Mouse (Mus musculus): Measurements from ENCODE around the gene Map2k5.

Map2k5 gene

DNA sequence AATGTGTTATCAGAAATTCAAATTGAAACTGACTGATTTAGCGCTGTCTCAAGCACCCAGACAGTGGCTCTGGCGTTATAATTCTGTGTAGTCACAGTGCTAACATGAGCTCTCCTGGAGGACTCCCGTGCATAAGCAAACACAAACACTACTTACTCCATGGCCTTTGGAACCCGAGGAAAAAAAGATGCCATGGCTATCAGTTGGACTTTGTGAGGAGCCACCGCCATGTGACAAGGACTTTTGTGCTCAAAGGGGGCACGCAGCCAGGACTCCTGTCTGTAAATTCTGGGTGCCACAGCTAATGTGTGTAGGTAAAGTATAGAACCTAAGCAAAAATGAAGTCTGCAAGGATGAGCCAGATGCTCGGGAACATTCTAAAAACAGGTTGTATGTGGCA, 192.5 kb downstream of the Map2k5 start:
- no peak for DNase-seq (ENCODE audit: low spot score)

DNA sequence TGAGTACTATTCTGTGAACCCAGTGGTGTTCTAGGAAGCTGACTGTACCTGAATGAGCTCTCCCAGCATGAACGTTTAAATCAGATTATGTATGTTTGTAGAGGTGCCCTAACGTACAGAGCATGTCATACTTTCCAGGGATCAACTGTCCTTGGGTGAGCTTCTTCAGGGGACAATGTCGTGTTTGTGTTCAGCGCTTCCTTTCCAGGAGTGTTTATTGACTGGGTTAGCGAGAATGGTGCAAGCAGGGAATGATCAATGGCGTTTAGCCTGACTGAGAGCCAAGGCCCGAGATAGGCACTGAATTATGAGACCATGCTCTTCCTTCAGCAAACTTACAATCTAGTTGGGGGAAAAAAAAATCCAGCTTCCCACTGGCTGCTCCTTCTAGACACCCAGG, 193.8 kb downstream of the Map2k5 start:
- no peak for DNase-seq (ENCODE audit: low spot score)

DNA sequence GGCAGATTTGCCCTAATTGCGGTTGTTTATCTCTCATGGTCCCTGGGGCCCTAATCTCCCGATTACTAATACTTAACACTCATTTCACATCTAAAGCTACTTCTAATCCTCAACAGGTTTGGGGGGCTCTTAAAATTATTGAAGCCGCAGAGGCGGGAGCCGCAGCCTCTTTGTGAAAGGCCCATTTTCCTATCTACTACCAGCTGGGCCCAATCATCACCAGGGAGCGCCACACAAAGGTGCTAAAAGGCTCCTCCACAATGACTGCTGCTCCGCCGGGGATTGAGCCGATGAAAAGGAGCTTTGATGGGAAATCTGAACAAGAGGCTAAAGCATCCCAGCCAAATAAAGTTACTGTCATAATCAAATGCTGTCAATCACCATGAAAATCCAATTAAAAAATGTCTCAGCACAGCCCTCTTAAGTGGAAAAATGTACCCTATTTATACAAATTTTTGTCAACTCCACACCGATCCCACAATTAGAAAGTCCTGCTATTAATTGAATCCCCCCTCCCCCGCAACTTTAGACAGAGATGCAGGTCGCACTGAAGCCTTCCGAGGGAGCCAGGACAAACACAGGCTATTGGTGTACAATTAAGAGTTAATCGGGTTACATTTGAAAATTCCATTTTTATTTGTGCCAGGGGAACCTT, 195.3 kb downstream of the Map2k5 start:
- no peak for DNase-seq (ENCODE audit: low spot score)

DNA sequence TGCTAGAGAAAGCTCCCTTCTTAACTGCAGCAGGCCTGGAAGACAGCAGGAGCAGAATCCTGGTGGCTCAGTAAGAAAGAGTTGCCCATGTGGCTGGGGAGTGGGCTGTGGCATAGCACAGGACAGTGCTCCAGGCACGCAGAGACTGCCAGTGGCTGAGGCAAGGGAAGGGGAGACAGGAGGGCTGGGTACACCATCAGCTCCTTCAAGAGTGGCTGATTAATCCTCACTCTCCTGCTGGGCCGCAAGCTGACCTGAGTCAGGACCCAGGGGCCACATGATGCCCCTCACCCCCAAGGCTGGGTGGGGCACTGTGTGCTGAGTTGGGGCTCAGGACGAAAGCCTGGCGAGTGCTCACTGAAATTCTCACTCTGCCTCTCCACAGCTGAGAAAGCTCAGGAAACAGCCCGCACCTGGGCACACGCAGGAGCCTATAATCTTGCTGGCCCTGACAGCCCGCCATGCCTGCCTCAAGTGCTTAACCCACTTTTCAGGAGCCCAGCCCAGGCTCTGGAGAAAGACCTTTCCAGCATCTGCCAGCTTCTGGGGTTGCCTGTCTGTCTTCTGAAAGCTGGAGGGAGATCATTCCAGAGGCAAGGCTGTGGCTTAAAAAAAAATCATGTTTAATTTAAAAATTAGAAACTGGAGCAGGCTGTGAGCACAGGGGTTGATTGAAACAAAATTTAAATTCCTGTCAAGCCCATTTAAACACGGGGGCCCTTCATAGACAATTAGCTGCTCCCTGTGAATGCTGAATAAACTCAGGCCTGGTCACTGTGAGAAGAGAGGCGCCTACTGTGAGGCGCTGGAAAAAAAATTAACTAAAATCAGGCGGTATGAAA, 196.1 kb downstream of the Map2k5 start:
- no peak for DNase-seq (ENCODE audit: low spot score)

DNA sequence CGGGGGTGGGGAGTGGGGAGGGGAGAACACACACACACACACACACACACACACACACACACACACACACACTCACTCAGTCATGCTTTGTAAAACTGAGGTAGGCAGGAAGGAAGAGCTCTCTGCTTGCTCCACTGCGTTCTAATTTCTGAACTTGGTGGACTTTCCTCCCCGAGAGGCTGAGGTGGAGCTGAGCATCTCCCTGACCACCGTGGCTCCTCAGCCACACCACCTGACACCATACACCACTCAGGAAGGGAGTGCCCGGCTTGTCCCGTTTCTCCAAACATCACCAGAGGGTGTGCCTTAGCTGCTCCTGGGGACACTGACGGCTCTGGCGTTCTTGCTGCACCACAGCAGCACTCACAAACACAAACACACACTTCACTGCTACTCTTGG, 199.4 kb downstream of the Map2k5 start:
- DNase-seq (ENCODE audit: low spot score): no peak

DNA sequence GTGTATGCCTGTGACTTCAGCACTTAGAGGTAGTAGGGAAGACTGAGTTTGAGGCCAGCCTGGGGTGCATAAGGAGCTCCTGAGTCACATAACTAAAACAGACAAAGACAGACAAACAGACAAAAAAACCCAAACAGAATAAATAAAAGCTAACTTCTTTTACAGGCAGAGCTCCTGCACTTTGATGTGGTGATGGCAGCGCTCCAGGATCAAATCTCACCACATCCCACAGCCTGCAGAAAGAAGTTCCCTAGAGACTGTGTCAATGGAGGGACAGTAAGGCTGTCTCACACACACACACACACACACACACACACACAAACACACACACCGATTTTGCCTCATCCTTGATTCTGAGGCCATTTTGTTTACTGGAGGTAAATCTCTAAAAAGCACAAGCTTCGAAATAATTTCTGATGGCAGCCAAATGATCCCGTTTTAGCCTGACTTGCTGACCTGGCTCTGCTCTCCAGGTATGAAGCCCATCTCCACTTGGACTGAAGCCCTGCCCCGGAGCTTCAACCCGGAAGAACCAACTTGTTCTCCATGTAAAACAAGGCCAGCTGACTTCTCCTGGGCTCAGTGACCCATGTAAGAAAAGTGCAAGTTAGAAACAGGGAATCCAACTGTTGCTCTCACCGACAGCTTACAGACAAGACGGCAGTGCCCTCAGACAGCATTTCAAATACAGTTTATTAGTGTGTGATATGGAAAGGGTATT, 203.5 kb downstream of the Map2k5 start:
- no peak for DNase-seq (ENCODE audit: low spot score)

DNA sequence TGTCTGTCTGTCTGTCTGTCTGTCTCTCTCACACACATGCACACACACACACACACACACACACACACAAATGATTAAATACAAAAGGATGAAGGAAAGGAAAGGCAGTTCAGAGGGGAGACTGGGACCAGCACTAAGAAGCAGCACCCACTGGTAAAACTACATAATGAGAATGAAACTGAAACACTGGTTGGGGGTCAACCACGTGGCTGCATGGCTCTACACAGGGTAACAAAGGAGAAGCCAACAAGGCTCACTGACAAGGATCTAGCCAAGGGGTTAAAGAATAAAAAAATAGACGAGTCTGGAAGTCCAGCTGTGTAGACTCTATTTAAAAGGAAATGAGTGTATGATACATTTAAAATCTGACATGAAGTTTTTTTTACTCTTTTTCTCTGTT, 205.8 kb downstream of the Map2k5 start:
- DNase-seq (ENCODE audit: low spot score): no peak

DNA sequence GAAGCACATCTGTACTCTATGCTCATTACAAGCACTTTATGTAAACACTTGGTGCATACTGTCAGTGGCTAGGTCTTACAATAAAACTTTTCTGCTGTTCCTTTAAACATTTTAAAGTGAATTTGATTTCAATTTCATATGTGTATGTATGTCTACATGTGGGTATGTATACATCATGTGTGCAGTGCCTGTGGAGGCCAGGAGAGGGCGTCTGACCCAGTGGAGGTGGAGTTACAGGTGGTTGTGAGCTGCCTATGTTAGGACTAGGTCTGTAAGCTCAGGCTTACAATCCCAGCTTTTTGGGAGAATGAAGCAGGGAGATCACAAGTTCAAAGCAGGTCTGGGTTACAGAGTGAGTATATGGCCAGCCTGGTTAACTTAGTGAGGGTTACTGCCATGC, 208.6 kb downstream of the Map2k5 start:
- no peak for DNase-seq (ENCODE audit: low spot score)

DNA sequence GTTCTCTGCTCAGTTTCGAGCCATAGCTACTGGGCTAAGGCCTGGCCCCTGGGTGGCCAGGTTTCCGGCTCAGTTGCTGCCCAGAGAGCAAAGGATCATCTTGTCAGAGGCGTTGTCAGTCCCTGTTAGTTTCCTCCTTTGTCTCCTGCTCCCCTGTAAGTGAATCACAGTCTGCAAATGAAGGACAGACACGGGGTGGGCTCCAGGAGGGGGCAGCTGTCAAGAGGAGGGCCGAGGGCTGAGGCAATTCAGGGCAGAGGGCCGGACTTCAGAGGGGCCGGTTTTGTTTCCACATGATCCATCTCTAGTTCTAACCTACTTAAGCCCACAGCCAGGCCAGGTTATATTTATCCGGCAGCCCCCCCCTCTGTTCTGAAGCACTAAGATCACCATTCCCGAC, 212.6 kb downstream of the Map2k5 start:
- DNase-seq (ENCODE audit: low spot score): no peak

DNA sequence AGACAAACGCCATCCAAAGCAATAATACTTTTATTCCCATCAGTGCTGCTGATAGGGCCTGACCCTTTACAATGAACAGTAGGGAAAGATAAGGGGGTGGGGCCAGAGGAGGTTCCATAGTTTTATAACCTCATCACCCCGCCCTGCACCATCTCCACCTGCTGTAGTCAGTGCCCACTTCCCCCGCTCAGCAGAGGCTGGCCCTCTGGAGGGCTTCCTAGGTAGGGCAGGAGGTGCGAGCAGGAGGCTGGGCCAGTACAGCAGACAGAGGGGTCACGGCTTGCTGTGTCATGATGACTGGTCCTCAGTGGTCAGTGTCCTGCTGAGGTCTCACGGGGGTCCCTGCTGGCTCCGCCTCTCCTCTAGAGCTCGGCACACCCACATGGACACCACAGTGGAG, 213.9 kb downstream of the Map2k5 start:
- DNase-seq (ENCODE audit: low spot score): no peak

DNA sequence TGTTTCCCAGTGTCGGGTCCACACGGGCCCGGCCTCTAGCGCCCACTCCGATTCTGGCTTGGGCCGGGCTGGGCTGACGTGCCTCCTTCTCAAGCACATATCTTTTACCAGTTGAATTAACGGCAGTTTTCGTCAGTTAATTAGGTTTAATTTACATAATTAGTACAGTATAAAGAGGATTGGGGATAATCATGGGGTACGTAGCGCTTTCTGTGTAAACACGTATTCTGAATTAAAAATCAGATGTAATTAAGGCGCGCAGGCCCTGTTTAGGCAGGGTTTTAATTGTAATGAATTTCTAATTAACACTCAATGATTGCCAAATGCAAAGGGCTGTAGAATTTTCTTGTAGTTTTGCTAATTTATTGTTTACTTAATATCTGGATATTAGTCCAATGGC, 225.8 kb downstream of the Map2k5 start:
- no peak for DNase-seq (ENCODE audit: low spot score)

DNA sequence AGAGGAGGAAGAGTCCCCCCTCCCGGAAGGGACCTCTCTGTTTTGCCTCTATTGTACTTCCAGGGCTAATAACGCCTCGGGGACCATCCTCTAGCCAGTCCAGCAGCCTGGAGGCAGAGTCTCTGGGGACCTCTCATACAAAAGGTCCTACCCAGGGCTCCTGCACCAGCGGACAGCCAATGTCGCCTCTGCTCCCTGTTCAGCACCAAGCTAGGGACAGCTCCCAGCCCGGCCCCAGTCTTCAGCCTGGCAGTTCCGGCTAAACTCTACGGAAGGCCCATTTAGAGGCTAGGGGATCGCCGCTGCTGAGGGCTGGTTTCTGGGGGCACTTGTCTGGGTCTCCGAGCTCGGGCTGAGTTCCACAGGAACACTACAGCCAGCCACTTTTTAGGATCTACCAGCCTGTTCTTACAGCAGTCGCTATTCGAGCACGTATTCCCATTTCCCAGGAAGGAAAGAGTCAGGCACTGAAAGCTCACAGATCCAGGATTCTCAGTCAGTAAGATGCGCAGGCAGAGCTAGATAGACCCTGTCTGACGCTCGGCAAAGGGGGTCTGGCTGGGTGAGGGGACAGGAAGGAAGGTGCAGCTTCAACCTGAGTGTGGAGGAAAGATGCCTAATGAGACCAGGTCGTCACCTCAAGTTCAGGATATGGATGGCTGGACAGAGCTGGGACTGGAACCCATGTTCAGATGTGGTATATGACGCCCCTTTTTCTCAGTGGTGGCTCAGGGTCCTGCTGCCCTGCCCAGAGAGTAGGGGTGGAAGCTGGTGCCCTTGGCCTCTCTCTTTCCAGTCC, 226.4 kb downstream of the Map2k5 start:
- peak; percentile 72 for DNase-seq (ENCODE audit: low spot score)

DNA sequence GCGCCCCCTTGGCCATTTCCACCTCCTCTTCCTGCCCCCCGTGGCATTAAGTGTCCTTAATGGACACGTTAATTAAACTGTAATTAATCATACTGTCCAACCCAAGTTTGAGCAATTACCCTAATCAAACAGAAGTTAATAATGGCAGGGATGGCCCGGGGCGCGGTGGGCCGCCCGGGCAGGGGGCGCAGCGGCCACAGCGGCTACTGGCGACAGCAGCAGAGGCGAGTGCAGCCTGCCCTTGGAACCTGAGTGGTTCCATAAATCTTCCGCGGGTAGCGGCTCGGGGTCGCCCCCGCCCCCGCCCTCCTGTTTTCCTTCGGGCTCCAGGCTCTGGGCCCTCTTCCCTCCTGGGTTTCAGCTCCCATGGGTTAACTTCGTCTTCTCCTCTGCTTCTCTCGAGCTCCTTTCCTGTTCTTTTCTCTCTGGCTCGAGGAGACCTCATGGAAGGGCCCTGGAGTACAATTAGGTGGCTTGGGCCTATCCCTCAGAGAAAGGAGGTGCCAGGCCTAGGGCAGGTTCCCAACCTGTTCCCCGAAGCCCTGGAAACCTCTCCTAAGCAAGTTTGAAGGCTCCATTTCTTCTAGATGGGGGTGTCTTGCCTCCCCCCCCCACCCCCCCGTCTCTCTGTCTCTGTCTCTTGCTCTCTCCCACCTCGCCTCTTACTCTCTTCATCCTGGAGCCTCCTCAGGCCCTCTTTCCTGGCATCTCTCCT, 227.5 kb downstream of the Map2k5 start:
- DNase-seq (ENCODE audit: low spot score): no peak

DNA sequence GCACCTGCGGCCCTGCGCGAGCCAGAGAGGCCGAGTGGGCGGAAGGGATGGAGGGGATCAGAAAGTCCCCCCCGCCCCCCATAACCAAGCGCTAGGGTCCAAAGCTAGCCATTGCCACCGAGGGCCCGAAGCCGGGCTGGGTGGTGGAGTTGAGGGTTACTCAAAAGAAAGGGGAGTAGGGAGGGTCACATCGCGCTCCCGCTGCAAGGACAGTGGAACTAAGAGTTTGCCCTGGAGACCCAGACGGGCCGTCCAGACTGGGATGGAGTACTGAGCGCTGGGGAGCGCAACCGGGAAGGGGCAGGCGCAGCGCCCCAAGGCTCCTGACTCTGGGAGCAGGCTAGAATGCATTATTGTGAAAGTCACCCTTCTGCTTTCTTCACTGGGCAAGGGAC, 228.3 kb downstream of the Map2k5 start:
- DNase-seq (ENCODE audit: low spot score): no peak

DNA sequence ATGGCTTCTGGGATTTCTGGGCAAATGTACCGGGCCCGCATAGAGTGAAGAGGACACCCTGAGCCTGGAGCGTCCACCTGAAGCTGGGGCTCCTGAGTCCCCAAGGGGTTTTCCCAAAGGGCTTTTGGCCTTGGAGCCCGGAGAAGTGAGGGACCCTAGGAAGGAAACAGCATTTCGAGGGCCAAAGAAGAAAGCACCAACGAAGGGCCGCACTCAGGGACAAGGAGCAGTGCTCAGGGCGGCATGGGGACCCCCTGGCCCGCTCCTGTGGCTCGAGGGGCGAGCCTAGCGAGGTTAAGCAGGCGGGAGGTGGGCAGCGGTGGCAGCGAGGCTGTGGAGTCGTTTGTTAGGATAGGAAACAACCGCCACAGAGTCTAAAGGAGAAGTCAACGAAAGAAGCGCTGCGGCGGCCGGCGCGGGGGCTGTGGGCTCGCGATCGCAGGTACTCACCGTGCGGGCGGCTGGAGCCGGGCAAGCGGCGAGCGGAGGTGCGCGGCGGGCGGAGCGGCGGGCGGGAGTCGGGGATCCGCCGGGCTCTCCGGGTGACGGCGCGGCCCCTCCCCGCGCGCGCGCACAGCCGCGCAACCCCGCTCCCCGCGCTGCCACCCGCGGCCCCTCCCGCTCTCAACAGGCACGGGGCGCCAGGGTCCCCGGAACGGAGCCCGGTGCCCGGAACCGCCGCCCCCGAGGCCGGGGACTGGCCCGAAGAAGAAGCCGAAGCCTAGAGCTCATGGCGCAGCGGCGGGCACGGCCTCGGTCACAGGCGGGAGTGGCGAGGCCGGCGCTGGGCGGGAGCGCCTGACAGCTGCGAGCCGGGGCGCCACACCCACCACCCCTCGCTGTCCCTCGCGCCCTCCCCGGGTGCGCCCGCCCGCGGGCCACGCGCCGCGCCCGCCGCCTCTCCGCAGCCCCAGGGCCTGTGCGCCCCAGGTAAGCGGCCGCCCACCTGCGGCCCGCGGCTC, 229.0 kb downstream of the Map2k5 start, which contains the start of gene Skor1:
TSS of gene Skor1 (minus strand) at position 552 of the 962 bp plus-strand sequence.
- no peak for DNase-seq (ENCODE audit: low spot score)

DNA sequence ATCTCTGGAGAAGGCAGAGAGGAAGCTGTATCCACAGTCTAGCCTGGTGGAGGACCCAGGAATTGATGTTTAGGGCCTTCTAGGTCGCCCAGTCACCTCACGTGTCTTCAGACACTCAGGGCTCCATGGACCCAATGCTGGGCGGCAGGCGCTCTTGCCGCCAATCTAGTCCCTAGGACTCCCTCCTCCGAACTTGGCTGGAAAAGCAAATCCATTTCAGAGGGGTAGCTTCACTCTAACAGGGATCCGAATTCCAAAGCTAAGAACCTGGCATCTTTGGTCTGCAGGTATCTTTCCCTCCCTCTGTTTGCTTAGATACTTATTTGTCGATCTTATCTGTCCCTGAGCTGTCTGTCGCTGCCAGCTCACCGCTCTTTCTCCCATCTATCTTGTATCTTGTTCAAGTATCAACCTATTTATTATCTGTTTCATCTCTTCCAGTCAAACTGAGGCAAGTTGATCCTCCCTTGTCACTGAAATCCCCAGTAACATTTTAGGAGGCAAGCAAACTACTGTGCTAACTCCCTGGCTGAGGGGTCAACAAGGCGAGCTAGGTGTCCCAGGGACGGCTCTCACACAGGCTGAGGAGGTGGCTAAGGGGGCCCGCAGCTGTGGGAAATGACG, 229.8 kb downstream of the Map2k5 start:
- no peak for DNase-seq (ENCODE audit: low spot score)

DNA sequence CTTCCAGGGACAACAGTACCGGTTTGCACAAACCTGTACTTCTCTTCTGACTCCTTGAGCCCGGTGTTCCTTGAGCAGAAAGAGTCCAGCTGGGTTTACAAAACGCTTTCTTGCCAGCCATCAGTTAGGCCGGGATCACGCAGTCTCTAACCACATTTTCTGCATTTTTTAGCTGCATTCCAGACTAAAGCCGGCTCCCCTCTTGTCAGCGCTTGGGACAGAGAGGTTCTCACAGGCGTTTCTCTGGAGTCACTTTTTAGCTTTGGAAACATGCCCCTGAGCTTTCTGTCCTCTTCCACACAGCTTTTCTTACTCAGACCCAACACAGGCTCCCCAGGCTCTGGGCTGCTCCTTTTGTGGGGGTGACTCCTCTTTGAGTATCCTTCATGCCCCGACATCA, 230.4 kb downstream of the Map2k5 start:
- no peak for DNase-seq (ENCODE audit: low spot score)

DNA sequence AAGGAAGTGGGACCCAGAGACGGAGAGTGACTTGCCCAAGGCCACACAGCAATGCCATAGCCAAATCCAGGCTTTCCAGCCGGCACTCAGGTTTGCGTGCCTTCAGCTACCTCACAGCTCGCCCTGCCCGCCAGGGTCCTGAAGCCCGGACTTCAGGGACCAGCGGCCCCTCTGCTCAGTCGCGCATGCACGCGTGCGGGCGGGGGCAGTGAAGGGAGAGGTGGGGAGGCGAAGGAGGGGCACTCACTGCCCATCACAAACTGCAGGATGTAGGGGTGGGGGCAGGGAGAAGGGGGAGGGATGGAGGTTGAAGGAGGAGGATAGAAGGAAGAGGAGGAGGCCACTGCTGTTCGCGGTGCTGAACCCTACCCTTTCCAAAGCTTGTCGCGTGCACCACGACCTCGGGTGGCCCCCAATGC, 230.8 kb downstream of the Map2k5 start:
- no peak for DNase-seq (ENCODE audit: low spot score)

DNA sequence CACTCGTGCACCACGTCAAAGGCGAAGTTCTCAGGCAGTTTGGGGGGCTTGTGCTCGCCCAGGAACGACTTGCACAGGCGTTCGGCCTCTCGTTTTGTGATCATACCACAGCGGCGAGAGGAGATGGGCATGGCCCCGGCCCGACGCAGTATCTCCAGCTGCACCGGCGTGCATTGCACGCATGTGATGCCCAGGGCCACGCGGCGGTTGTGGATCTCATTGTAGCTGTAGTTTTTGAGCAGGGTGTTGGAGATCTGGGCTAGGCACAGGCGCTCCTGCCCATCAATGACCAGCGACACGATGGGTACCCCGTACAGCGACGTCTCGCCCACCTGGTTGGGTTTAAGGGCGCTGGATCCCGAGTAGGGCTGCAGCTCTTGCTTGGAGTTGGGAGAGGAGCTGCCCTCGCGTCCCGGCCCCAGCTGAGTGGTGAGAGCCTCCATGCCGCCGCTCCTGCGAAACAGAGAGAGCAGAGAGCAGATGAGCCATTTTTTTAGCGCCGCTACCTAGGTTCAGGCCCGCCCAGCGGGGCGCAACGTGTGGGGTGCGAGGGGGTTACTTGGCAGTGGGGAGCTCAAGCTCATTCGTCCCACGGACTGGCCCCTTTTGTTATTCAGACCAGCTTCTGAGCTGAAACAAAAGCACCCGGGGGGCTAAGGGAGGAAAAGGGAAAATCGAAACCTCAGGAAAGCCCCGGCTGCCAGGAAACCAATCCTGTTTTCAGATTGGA, 231.4 kb downstream of the Map2k5 start:
- DNase-seq (ENCODE audit: low spot score): no peak

Measured in adipocyte (in vitro differentiated cells).